Mouse (Mus musculus): ENCODE data around the gene Rps10. TPM values are rescaled to one million over a fixed set of nuclear protein-coding genes. Genes with fewer than 3 reads are reported as not detected.
A peak's percentile ranks its signal among the peaks of the same experiment; 100 is the strongest.

The Rps10 gene
- polyA plus RNA-seq, 1 experiment from 2014 or later = 583 TPM

GRCm38 (mm10) chr17:27623360-27624326 lies 12.8 kb downstream of the Rps10 start, which contains the start of gene Nudt3:
Nudt3 (minus strand) TSS chr17:27623495.
- peak; percentile 89 for ATAC-seq (ENCODE audit: low FRiP score)
- no peaks in the 10 kb centered on the region for H3K9me3 ChIP-seq
- no peaks in the 10 kb centered on the region for H3K27me3 ChIP-seq
- peak within 1 kb of the TSS; percentile 99 for H3K27ac ChIP-seq
- H3K36me3 ChIP-seq = peaks cover 3% of the 10 kb centered on the region; the same call in 1 of the 2 replicates
- peak within 1 kb of the TSS; percentile 99 for H3K9ac ChIP-seq
- H3K4me2 ChIP-seq = peak within 1 kb of the TSS; percentile 86
- 8% methylated on average over 91 of the region's 91 CpGs for WGBS
- peaks cover 39% of the 10 kb centered on the region for H3K4me1 ChIP-seq (replicated peaks)
- H3K4me3 ChIP-seq = peak within 1 kb of the TSS; percentile 94

- Histone ChIP-seq H3K4me1 (replicated peaks) (peaks cover 41% of the 10 kb centered on the region), H3K9ac (peak overlapping the region; percentile 99), H3K4me3 (peak overlapping the region; percentile 94), H3K27me3 (no peaks in the 10 kb centered on the region), H3K27ac (peak overlapping the region; percentile 99), H3K4me2 (peak overlapping the region; percentile 86), H3K36me3 (peaks cover 7% of the 10 kb centered on the region), H3K9me3 (no peaks in the 10 kb centered on the region)
- ATAC-seq (ENCODE audit: low FRiP score) = peak; percentile 63
- WGBS = under 1% methylated on average over 59 of the region's 80 CpGs
Observed at GRCm38 (mm10) chr17:27622611-27623359, 13.7 kb downstream of the Rps10 start.

- H3K36me3 ChIP-seq = peaks cover 16% of the 10 kb centered on the region
- peaks cover 41% of the 10 kb centered on the region for H3K4me1 ChIP-seq (replicated peaks)
- no peaks in the 10 kb centered on the region for H3K27me3 ChIP-seq
- H3K9ac ChIP-seq = peak overlapping the region; percentile 99
- H3K27ac ChIP-seq = peak overlapping the region; percentile 99
- H3K4me3 ChIP-seq = peak overlapping the region; percentile 94
- peak overlapping the region; percentile 86 for H3K4me2 ChIP-seq
- WGBS = 2% methylated on average over 23 of the region's 23 CpGs
- H3K9me3 ChIP-seq = no peaks in the 10 kb centered on the region
- no peak for ATAC-seq (ENCODE audit: low FRiP score)
Observed at GRCm38 (mm10) chr17:27621705-27622531, 14.6 kb downstream of the Rps10 start.

- Histone ChIP-seq H3K27ac (peak overlapping the region; percentile 99), H3K9ac (peak overlapping the region; percentile 99), H3K9me3 (no peaks in the 10 kb centered on the region), H3K4me2 (peak overlapping the region; percentile 86), H3K27me3 (no peaks in the 10 kb centered on the region), H3K36me3 (peaks cover 22% of the 10 kb centered on the region), H3K4me3 (peak overlapping the region; percentile 94), H3K4me1 (replicated peaks) (peaks cover 41% of the 10 kb centered on the region)
- WGBS = 41% methylated on average over 8 of the region's 8 CpGs
- no peak for ATAC-seq (ENCODE audit: low FRiP score)
Observed at GRCm38 (mm10) chr17:27621161-27621560, 15.3 kb downstream of the Rps10 start.

- H3K36me3 ChIP-seq = peaks cover 22% of the 10 kb centered on the region
- no peak overlapping the region for H3K4me2 ChIP-seq
- H3K9me3 ChIP-seq = no peaks in the 10 kb centered on the region
- peaks cover 61% of the 10 kb centered on the region for H3K4me1 ChIP-seq (replicated peaks)
- H3K4me3 ChIP-seq = no peak overlapping the region
- H3K9ac ChIP-seq = no peak overlapping the region
- no peak for ATAC-seq (ENCODE audit: low FRiP score)
- no peaks in the 10 kb centered on the region for H3K27me3 ChIP-seq
- 82% methylated on average over 7 of the region's 7 CpGs for whole genome bisulfite sequencing
- H3K27ac ChIP-seq = no peak overlapping the region
Observed at GRCm38 (mm10) chr17:27615388-27615787, 21.1 kb downstream of the Rps10 start.

- 77% methylated on average over 4 of the region's 4 CpGs for WGBS
- H3K36me3 ChIP-seq = peaks cover 22% of the 10 kb centered on the region
- ATAC-seq (ENCODE audit: low FRiP score) = no peak
- H3K9ac ChIP-seq = 0 out of 2 replicates have a peak overlapping the region, but pooled peaks have one; percentile 29
- H3K4me3 ChIP-seq = no peak overlapping the region
- H3K9me3 ChIP-seq = no peaks in the 10 kb centered on the region
- peaks cover 50% of the 10 kb centered on the region for H3K4me1 ChIP-seq (replicated peaks)
- H3K4me2 ChIP-seq = no peak overlapping the region
- H3K27ac ChIP-seq = no peak overlapping the region
- no peaks in the 10 kb centered on the region for H3K27me3 ChIP-seq
Observed at GRCm38 (mm10) chr17:27613016-27613415, 23.5 kb downstream of the Rps10 start.

GRCm38 (mm10) chr17:27611994-27612393 lies 24.5 kb downstream of the Rps10 start:
- Histone ChIP-seq H3K27me3 (no peaks in the 10 kb centered on the region), H3K36me3 (peaks cover 12% of the 10 kb centered on the region), H3K4me1 (replicated peaks) (peaks cover 52% of the 10 kb centered on the region), H3K4me3 (no peak overlapping the region), H3K4me2 (no peak overlapping the region), H3K9ac (no peak overlapping the region; the same call in 1 of the 2 replicates), H3K27ac (no peak overlapping the region), H3K9me3 (no peaks in the 10 kb centered on the region)
- WGBS = 83% methylated on average over 5 of the region's 5 CpGs
- ATAC-seq (ENCODE audit: low FRiP score) = no peak

GRCm38 (mm10) chr17:27611519-27611884 lies 25.0 kb downstream of the Rps10 start:
- 73% methylated on average over 3 of the region's 3 CpGs for WGBS
- Histone ChIP-seq H3K27ac (0 out of 2 replicates have a peak overlapping the region, but pooled peaks have one; percentile 20), H3K4me1 (replicated peaks) (peaks cover 56% of the 10 kb centered on the region), H3K9me3 (no peaks in the 10 kb centered on the region), H3K36me3 (peaks cover 8% of the 10 kb centered on the region), H3K27me3 (no peaks in the 10 kb centered on the region), H3K4me2 (no peak overlapping the region), H3K9ac (no peak overlapping the region; the same call in 1 of the 2 replicates), H3K4me3 (no peak overlapping the region)
- no peak for ATAC-seq (ENCODE audit: low FRiP score)

GRCm38 (mm10) chr17:27610679-27611518 lies 25.6 kb downstream of the Rps10 start:
- 76% methylated on average over 10 of the region's 10 CpGs for WGBS
- Histone ChIP-seq H3K9ac (no peak overlapping the region), H3K4me1 (replicated peaks) (peaks cover 60% of the 10 kb centered on the region)

GRCm38 (mm10) chr17:27609576-27609975 lies 26.9 kb downstream of the Rps10 start:
- Histone ChIP-seq H3K4me2 (no peak overlapping the region), H3K4me3 (no peak overlapping the region), H3K36me3 (peaks cover 8% of the 10 kb centered on the region), H3K4me1 (replicated peaks) (peaks cover 66% of the 10 kb centered on the region), H3K27ac (no peak overlapping the region), H3K27me3 (no peaks in the 10 kb centered on the region), H3K9ac (no peak overlapping the region), H3K9me3 (no peaks in the 10 kb centered on the region)
- ATAC-seq (ENCODE audit: low FRiP score) = no peak
- WGBS = 92% methylated on average over 7 of the region's 7 CpGs

More at GRCm38 (mm10) chr17:27610679-27611518, 25.6 kb downstream of the Rps10 start:
- Histone ChIP-seq H3K4me2 (no peak overlapping the region), H3K36me3 (peaks cover 8% of the 10 kb centered on the region), H3K9me3 (no peaks in the 10 kb centered on the region), H3K27me3 (no peaks in the 10 kb centered on the region), H3K27ac (0 out of 2 replicates have a peak overlapping the region, but pooled peaks have one; percentile 20), H3K4me3 (no peak overlapping the region)
- no peak for ATAC-seq (ENCODE audit: low FRiP score)
